Mouse (Mus musculus): ENCODE data around the gene Plac9a.
"Not testable (repeated sequence)": the region's sequence is repeated elsewhere in the genome, so short reads cannot be mapped to it uniquely, and the experiment has no call there.

Gene Plac9a

DNA sequence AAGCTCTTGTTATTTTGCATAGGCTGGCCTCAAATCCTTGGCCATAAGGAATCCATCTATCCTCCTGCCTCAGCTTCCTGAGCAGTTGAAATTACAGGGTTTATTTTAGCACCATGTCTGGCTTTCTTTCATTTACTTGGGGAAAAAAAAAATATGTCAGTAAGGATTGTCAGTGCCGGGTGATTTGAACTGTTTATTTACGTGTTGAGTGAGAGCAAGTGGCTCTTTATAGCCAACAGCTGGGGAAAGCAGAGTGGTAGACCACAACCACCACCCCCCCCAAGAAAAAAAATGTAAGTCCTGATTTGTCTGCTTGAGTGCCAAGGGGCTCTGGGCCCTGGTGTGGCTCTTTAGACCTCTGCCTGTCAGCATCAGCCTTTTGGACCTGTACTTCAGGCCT is 39.2 kb downstream of the Plac9a start:
- DNase-seq (ENCODE audit: low spot score): no peak

DNA sequence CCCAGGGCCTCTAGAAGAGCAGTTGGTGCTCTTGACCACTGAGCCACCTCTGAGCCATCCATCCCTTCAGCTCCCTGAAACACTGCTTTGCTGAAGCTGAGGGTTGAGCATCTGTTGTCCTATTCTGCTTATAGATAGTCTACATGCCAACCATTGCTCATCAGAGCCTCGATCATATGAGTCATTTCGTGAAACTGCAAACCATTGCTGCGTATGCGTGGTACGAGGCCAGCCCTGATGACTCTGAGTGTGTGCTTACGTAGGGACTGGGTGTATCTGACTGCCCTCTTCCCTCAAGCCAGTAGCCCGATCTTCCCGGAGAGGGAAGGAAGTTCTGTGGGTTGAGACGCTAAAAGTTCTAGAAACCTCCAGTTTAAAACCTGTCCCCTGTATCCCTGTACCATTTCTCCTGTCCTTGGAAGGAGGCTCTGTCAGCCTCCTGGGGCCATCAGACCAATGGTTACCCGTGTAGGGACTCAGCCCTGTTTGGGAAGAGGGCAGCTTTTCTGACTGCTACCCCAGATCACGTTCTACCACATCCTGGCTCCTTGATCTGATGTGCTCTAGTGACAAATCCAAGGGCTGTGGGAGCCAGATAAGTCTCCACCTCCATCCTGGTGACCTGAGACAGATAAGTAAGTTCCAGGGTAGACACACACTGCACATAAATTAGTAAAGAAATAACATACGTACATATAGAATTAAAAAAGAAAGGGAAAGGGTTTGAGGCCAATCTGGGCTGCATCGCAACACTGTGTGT is 40.9 kb downstream of the Plac9a start:
- DNase-seq (ENCODE audit: low spot score): no peak

- no peak for DNase-seq (ENCODE audit: low spot score)
These were observed 45.0 kb downstream of the Plac9a start for GRCm38 (mm10) chr14:25857940-25858339.

GRCm38 (mm10) chr14:25857168-25857621 is 45.7 kb downstream of the Plac9a start:
- DNase-seq (ENCODE audit: low spot score): no peak

GRCm38 (mm10) chr14:25855241-25855885 is 47.5 kb downstream of the Plac9a start:
- DNase-seq (ENCODE audit: low spot score): no peak

GRCm38 (mm10) chr14:25853717-25854452 is 49.0 kb downstream of the Plac9a start:
- no peak for DNase-seq (ENCODE audit: low spot score)

DNA sequence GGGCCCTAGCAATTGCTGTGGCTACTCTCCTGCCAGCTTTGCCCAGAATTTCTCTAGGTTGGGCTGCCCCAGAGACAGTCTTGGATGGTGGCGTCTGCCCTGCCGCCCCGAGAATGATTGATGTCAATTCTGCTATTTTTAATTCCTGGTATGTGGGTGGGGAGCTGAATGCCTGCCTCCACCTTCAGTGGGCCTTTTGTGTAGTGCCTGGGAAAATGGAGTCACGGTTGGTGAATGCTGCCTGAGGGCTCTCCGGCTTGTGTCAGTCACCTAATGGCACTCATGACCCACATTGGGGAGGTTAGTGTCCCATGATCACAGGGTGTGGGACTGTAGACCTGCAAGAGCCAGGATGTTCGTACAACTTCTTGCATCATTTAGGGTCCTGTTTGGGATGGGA is 49.6 kb downstream of the Plac9a start:
- no peak for DNase-seq (ENCODE audit: low spot score)

- DNase-seq (ENCODE audit: low spot score): no peak
These were observed 50.8 kb downstream of the Plac9a start for GRCm38 (mm10) chr14:25852121-25852561.

DNA sequence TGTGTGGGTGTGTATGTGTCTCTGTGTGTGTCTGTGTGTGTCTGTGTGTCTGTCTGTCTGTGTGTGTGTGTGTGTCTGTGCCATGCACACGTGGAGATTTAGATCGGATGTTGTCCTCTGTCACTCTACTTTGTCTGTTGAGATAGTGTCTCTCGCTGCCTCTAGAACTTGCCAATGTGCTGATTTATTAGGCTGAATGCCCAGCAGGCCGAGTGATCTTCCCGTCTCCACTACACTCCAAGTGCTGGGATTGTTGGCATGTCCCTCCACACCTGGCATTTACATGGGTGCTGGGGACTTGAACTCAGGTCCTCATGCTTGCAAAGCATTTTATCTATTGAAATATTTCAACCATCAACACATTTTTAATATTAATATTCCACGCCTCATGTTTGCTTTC is 51.7 kb downstream of the Plac9a start:
- no peak for DNase-seq (ENCODE audit: low spot score)

DNA sequence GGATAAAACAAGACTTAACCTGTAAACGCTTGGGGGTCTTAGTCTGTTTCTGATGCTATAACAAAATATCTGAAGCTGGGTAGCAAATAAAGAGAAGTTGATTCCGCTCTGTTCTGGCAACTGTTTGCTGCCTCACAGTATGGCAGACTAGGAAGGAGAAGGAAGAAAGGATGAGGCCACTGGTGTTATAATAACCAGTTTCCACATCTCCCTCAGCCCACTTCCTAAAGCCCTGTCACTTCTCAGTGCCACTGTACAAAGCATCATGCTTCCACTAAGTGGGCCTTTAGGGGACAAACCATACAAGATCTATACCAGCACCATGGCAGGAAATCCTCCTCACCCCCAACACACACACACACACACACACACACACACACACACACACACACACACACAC is 52.5 kb downstream of the Plac9a start:
- no peak for DNase-seq (ENCODE audit: low spot score)

- not testable (repeated sequence) for DNase-seq (ENCODE audit: low spot score)
These were observed 54.2 kb downstream of the Plac9a start for GRCm38 (mm10) chr14:25848708-25849107.

DNA sequence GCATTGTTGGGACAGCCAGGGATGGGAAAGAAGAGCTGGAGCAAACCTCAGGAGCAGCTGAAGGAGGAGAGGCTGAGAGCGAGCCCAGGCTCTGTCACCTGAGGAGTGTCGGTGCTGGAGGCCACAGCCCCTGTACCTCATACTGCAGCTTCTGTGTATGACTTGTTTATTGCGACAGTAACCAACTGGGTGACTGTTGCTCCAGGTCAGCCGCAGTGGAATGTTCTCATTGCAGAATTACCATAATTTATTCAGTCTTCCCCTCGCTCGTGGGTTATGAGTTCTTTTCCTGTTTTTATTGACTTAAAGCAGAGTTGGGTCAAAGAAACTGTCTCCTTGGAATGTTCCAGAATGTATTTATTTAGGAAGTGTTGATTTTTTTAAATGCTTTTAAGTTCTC is 54.7 kb downstream of the Plac9a start:
- DNase-seq (ENCODE audit: low spot score): no peak

DNA sequence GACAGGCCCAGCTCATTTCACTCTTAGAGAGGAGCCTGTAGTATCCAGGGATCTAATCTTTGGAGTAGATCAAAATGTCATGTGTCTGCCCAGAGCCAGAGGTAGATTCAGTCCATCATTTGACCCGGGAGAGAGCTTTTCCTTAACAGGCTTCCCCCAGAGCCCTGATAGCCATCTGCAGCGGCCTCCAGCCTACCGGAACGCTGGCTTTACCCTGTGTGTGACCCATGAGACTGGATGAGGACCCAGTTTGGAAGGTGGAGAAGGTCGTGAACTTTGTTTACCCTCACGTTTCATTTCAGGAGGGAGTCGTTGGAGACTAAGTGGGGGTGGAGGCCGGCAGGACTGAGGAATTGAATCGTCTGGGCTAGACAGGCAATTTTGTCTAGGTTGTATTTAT is 55.2 kb downstream of the Plac9a start:
- no peak for DNase-seq (ENCODE audit: low spot score)

DNA sequence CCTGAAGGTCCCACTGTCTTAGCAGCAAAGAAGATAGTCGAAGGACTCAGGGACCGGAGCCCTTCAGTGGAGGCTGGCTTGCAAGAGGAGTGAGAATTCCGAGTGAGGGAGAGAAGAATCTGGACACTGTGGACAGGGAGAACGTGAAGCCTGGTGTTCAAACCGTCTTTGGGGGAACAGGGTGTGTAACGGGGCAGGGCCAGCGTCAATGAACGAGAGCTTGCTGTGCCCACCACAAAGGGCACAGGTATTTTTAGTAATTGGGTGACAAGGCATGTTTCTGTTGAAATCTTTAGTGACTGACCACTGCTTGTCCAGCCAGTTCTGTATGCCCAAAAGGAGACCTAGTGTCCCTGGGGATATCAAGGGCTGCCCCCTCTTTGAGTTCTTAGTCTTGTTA is 56.4 kb downstream of the Plac9a start:
- no peak for DNase-seq (ENCODE audit: low spot score)

DNA sequence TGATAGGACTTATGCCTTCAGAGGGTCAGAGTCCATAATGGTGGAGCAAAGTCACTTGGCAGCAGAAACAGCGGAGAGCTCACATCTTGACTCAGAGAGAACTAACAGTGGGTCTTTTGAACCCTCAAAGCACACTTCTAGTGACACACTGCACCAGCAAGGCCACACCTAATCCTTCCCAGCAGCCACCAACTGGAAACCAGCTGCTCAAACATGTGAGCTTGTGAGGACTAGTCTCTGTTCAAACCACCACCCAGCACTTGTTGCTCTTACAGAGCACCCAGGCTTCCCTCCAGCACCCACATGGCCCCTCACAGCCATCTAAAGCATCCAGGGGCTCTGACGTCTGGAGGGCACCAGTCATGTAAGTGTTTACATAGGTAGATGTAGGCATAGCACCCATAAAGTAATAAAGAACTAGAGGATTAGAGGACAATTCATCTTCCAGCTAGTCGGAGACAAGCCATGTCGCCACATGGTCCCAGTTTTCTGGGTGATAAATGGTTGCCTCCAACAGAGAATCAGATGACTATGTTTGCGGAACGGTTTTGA is 57.0 kb downstream of the Plac9a start:
- no peak for DNase-seq (ENCODE audit: low spot score)

- no peak for DNase-seq (ENCODE audit: low spot score)
These were observed 58.5 kb downstream of the Plac9a start for GRCm38 (mm10) chr14:25844372-25844771.

DNA sequence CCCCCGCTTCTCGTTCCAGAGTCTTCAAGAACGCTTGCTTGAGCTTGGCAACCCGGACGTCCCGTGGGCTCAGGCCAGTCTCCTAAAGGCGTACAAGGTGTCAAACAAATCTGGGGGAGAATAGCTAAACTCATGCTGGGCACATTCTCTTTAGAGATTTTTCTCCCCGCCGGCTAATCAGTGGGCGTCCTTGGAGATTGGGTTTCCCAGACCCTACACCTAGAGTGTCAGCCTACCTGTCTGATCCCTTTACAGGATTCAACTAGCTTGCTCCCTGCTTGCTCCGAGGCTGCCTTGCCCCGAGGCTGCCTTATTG is 60.3 kb downstream of the Plac9a start:
- DNase-seq (ENCODE audit: low spot score): no peak

DNA sequence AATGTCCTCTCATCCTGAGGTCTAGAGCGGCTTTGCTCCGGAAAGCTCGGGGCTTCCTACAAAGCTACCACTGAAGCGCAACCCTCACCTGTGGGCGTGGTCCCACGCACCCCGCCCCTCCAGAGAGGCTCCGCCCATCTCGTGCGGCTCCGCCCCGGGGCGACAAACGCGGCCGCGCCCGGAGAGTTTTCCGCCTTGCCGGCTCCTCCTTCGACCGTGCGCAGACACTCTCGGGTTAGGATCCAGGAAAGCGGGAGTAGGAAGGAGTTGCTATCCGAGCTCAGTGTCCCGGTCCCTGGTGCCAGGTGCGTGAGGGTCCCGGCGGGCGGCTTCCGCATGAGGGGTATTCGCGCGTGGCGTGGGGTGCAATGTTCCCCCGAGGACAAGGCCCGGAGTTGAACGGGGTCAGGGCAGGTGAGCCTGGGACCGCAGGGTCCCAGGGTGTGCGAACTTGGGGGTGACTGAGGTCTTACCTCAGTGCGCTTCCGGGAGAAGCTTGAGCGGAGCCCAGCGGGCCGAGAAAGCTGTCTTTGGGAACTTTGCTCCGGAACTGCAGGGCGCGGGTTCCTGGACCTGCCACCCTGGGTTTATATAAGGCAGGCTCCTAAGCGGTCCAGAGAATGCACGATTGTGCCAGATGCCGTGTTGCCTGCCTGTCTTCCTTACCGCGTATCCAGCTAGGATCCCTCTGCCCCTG is 60.8 kb downstream of the Plac9a start, which contains the start of gene Anxa11:
Gene Anxa11, plus strand, starts transcription at position 166 of the 697 bp plus-strand sequence.
- DNase-seq (ENCODE audit: low spot score): peak; percentile 90

GRCm38 (mm10) chr14:25841579-25841978 is 61.3 kb downstream of the Plac9a start:
- no peak for DNase-seq (ENCODE audit: low spot score)

DNA sequence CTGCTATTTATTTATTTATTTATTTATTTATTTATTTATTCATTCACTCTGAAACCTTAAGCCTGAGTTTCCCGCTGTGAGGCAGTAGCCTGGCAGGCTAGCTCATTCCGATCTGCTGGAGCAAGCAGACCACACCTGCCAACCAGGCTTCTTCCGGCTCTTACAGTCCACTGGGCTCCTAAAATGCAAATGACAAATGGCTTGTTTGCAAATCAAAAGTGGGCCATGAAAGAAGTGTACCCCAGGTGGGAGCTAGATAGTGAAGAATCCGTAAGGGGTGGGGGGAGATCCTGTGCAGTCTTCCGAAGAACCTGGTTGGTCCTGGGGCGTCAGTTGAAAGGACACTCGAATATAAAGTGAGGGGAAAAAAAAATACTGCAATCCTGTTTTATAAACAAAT is 61.9 kb downstream of the Plac9a start:
- no peak for DNase-seq (ENCODE audit: low spot score)

DNA sequence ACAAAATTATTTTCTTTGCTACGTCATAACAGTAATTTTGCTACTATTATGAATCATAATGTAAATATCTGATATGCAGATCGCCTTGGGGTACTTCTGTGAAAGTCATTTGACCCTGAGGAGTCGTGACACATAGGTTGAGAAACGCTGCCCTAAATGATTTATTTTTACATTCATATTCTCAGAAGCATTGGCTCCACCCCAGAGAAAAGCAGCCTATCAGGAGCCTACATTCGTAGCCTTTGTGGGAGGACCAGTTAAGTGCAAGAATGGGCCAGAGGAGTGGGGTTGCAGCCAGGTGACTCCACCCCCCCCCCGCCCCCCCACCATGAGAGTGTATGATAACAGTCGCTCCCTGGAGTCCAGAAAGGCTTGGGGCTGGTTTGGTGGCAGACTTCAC is 63.1 kb downstream of the Plac9a start:
- no peak for DNase-seq (ENCODE audit: low spot score)

DNA sequence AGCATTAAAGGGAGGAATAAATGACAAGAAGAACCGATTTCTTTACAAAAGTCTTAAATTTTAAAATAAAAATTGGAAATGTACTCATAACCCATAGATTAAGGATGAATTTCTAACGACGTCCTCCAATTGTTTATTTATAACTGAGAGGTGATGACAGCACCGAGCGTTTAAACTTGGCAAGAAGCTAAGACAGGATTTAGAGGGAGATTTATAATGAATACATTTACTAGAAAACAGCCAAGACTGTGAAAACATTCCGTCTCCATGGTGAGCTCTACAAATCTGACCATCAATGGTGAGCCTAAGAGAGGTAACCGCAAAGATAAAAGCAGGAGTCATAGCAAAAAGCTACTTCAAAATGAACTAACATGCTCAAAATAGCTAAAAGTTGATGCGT is 64.5 kb downstream of the Plac9a start:
- DNase-seq (ENCODE audit: low spot score): no peak

All from ovary, postnatal 36 days (tissue).